ENCODE assay signal across 8 mouse cellular contexts in genomic region chr4:136602018-136602554, GRCm38 (mm10). TPM values are rescaled to one million over a fixed set of nuclear protein-coding genes. Genes with fewer than 3 reads are reported as not detected.
DNase-seq lines count a peak whose midpoint lies in the region; ATAC-seq and TF ChIP-seq lines count a peak whose summit lies in the region.

No protein-coding gene starts in this region.

- intact Hi-C loops in gastrocnemius, adult 2 months (cut with DNase I) = loop anchor here (5.0 kb wide), 1 partner anchor 145 kb away; no protein-coding TSS in a partner anchor

- ATAC-seq in Patski = peak; percentile 29
- peak; percentile 69 for ATAC-seq in intestine, embryonic 15.5 days
- peak; percentile 66 for ATAC-seq in liver, embryonic 11.5 days (replicated peaks; ENCODE audit: low FRiP score)

- no peaks in the 10 kb centered on the region for H3K36me3 ChIP-seq in intestine, embryonic 15.5 days
- no peaks in the 10 kb centered on the region; the same call in 1 of the 2 replicates for H3K36me3 ChIP-seq in liver, embryonic 11.5 days (ENCODE audit: control insufficient read depth, insufficient read depth, low read length)

- WGBS in intestine, embryonic 15.5 days = under 1% methylated on average over 55 of the region's 68 CpGs
- WGBS in liver, embryonic 11.5 days = under 1% methylated on average over 61 of the region's 68 CpGs

- H3K27me3 ChIP-seq in Patski = no peaks in the 10 kb centered on the region
- H3K27me3 ChIP-seq in intestine, embryonic 15.5 days (replicated peaks) = no peaks in the 10 kb centered on the region
- H3K27me3 ChIP-seq in liver, embryonic 11.5 days (replicated peaks; ENCODE audit: control insufficient read depth, insufficient read depth, low read length) = no peaks in the 10 kb centered on the region

- peaks cover 6% of the 10 kb centered on the region; the same call in 1 of the 2 replicates for H3K4me1 ChIP-seq in intestine, embryonic 15.5 days (replicated peaks)
- peaks cover 13% of the 10 kb centered on the region for H3K4me1 ChIP-seq in liver, embryonic 11.5 days (replicated peaks; ENCODE audit: control insufficient read depth, insufficient read depth, low read length)

- peak overlapping the region; percentile 89 for H3K27ac ChIP-seq in gastrocnemius, adult 2 months
- peak overlapping the region; percentile 89 for H3K27ac ChIP-seq in intestine, embryonic 15.5 days
- H3K27ac ChIP-seq in liver, embryonic 11.5 days (ENCODE audit: low read depth, low read length) = peak overlapping the region; percentile 76

- in situ Hi-C loops in Patski (cut with MboI; ENCODE audit: low pct_unique_long_range_greater_than_20kb) = no loop called here

- TF ChIP-seq CTCF in Patski (IDR thresholded peaks at IDR 0.05) = no peak
- TF ChIP-seq CTCF in gastrocnemius, adult 2 months (IDR thresholded peaks at IDR 0.05) = no peak

- DNase-seq in 3T3-L1 (ENCODE audit: low read depth, low spot score) (peak; percentile 51), Patski (ENCODE audit: low read depth, low spot score) (no peak)
- peak; percentile 60 to 63 for DNase-seq in cerebellum, postnatal 14 days
- DNase-seq in gastrocnemius, adult 2 months = peak; percentile 56
- peak; percentile 72 for DNase-seq in liver, embryonic 11.5 days (ENCODE audit: low spot score)
- DNase-seq in natural killer cell, adult 2 months (ENCODE audit: low spot score in 2 of 2) = peak; percentile 31 to 43
- DNase-seq in thymus, adult 18-20 months = peak; percentile 20 to 41

- H3K9me3 ChIP-seq in intestine, embryonic 15.5 days = no peaks in the 10 kb centered on the region
- H3K9me3 ChIP-seq in liver, embryonic 11.5 days (ENCODE audit: control insufficient read depth, low read length) = no peaks in the 10 kb centered on the region

- peak overlapping the region; percentile 99 for H3K9ac ChIP-seq in intestine, embryonic 15.5 days
- peak overlapping the region; percentile 98 for H3K9ac ChIP-seq in liver, embryonic 11.5 days (ENCODE audit: low read depth, low read length)

- H3K4me3 ChIP-seq in gastrocnemius, adult 2 months = peak overlapping the region; percentile 99
- peak overlapping the region; percentile 99 for H3K4me3 ChIP-seq in intestine, embryonic 15.5 days (replicated peaks)
- peak overlapping the region; percentile 99 for H3K4me3 ChIP-seq in liver, embryonic 11.5 days (ENCODE audit: low read depth, low read length)

- POLR2A ChIA-PET in Patski (lab: Charles Lee) = no interaction called here

- CTCF ChIA-PET in Patski (lab: Charles Lee) = no interaction called here

- H3K4me2 ChIP-seq in intestine, embryonic 15.5 days (replicated peaks) = peak overlapping the region; percentile 58
- peak overlapping the region; percentile 81 for H3K4me2 ChIP-seq in liver, embryonic 11.5 days

RNA-seq across cellular contexts. Expression of gene Kdm1a, which starts 0.4 kb away (rescaled TPM):
- polyA plus RNA-seq in Patski (2021) = 66.9 TPM
- total RNA-seq in gastrocnemius, adult 2 months (2021) = 10 to 100 TPM; 18.2 to 20.0 TPM
- 29.6 and 31.4 TPM in 2 replicates for polyA plus RNA-seq in intestine, embryonic 15.5 days (2015; fragmentation: Nextera tagmentation; extraction: Ambion mirVana)
- 35.4 and 37.5 TPM in 2 replicates for polyA plus RNA-seq in liver, embryonic 11.5 days (2014; fragmentation: Nextera tagmentation; extraction: Ambion mirVana)

RNA-seq across cellular contexts. Expression of gene Tex46, which starts 8.2 kb away (rescaled TPM):
- not detected for polyA plus RNA-seq in Patski (2021)
- total RNA-seq in gastrocnemius, adult 2 months (2021) = not detected
- polyA plus RNA-seq in intestine, embryonic 15.5 days (2015; fragmentation: Nextera tagmentation; extraction: Ambion mirVana) = not detected in 2 replicates
- not detected in 2 replicates for polyA plus RNA-seq in liver, embryonic 11.5 days (2014; fragmentation: Nextera tagmentation; extraction: Ambion mirVana)

RNA-seq across cellular contexts. Expression of gene Lactbl1, which starts 20.3 kb away (rescaled TPM):
- not detected for polyA plus RNA-seq in Patski (2021)
- not detected for total RNA-seq in gastrocnemius, adult 2 months (2021)
- not detected in 2 replicates for polyA plus RNA-seq in intestine, embryonic 15.5 days (2015; fragmentation: Nextera tagmentation; extraction: Ambion mirVana)
- not detected in 2 replicates for polyA plus RNA-seq in liver, embryonic 11.5 days (2014; fragmentation: Nextera tagmentation; extraction: Ambion mirVana)
